Mouse (Mus musculus) intestine, postnatal 0 days (tissue): ENCODE results near the gene Notch3. TPM values are rescaled to one million over a fixed set of nuclear protein-coding genes. Genes with fewer than 3 reads are reported as not detected.
"Not testable (repeated sequence)": the region's sequence is repeated elsewhere in the genome, so short reads cannot be mapped to it uniquely, and the experiment has no call there.

Source experiments
- ATAC-seq: fragments of 200-750 bp; cut with Nextera tagmentation; 2 replicates; pipeline ENCODE4 v1.8.0; 2017; ENCODE audit warnings: mild to moderate bottlenecking, moderate TSS enrichment, moderate library complexity
- H3K27ac ChIP-seq: fragments of 300-500 bp; sonication (generic); 2 replicates; pipeline ENCODE4 v1.5.1; 2014; ENCODE audit warnings: mild to moderate bottlenecking, low read depth, low read length, moderate library complexity
- H3K27me3 ChIP-seq: fragments of 300-500 bp; sonication (generic); replicated peaks from 2 replicates; pipeline ENCODE4 v1.6.1; 2014; ENCODE audit warnings: low read length, mixed read lengths; ENCODE audit not compliant: control insufficient read depth, insufficient read depth
- H3K36me3 ChIP-seq: fragments of 300-500 bp; sonication (generic); 2 replicates; pipeline ENCODE4 v1.6.1; 2014; ENCODE audit warnings: mild to moderate bottlenecking, moderate library complexity; ENCODE audit not compliant: control insufficient read depth, insufficient read depth
- H3K4me1 ChIP-seq: fragments of 300-500 bp; sonication (generic); replicated peaks from 2 replicates; pipeline ENCODE4 v1.6.1; 2014; ENCODE audit warnings: antibody characterized with exemption, low read length, mixed read lengths; ENCODE audit not compliant: control insufficient read depth, insufficient read depth
- H3K4me2 ChIP-seq: fragments of 300-500 bp; sonication (generic); replicated peaks from 2 replicates; pipeline ENCODE4 v1.6.1; 2014; ENCODE audit warnings: low read depth, mild to moderate bottlenecking, moderate library complexity
- H3K4me3 ChIP-seq: fragments of 300-500 bp; sonication (generic); 2 replicates; pipeline ENCODE4 v1.5.1; 2014; ENCODE audit warnings: low read depth, low read length
- H3K9ac ChIP-seq: fragments of 300-500 bp; sonication (generic); 2 replicates; pipeline ENCODE4 v1.6.1; 2014; ENCODE audit warnings: mild to moderate bottlenecking, low read depth, low read length
- H3K9me3 ChIP-seq: fragments of 300-500 bp; sonication (generic); 2 replicates; pipeline ENCODE4 v1.6.1; 2016; ENCODE audit warnings: mixed run types; ENCODE audit not compliant: control insufficient read depth
- CTCF ChIP-seq: sonication (generic); IDR thresholded peaks from 2 replicates; pipeline ENCODE4 v1.5.1; 2016; ENCODE audit warnings: low read depth, mild to moderate bottlenecking, control low read depth, antibody characterized with exemption, moderate library complexity
- WGBS: fragments of 180-500 bp; shearing (Covaris S2); extraction: QIAGEN DNeasy Blood & Tissue Kit; methylation state at CpG from one replicate; pipeline ENCODE4 v1.1.7; 2014; 5-methylcytosine and 5-hydroxymethylcytosine counted together
- polyA plus RNA-seq: library from polyadenylated mRNA; unstranded; fragments of >200 nt; fragmentation: Nextera tagmentation; extraction: Ambion mirVana; gene quantifications from 2 replicates; pipeline ENCODE4 v1.2.1, GENCODE M21; 2015

Gene Notch3
- polyA plus RNA-seq, result 2.0 and 2.3 TPM in 2 replicates

DNA sequence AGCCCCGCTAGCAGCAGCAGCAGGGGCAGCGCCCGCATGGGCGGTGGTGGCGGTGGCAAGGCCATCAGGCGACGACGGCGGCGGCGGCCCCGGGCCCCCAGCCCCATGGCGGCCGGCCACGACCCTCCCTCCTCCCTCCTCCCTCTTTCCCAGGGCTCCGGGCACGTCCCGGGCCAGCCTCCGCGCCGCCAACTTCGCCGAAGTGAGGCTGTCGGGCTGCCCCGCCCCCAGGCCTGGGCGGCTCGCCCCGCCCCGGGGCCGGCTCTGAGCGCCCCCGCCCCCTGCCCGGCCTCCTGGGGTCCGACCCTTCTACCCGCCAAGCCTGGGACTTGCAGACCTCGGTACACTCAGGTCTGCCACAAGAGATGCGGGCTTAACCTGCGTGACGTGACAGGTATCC lies at the start of gene Notch3:
Gene Notch3 (minus strand): TSS at position 166 of the 400 bp plus-strand sequence.
- H3K9ac ChIP-seq, result peak within 1 kb of the TSS; percentile 45
- H3K4me2 ChIP-seq, result peak within 1 kb of the TSS; percentile 98
- 0 out of 2 replicates have a peak within 1 kb of the TSS, but pooled peaks have one; percentile 15 for H3K27ac ChIP-seq
- peak within 1 kb of the TSS; percentile 54 for H3K4me3 ChIP-seq
- H3K27me3 ChIP-seq, result no peaks in the 10 kb centered on the region
- peaks cover 11% of the 10 kb centered on the region; the same call in 1 of the 2 replicates for H3K4me1 ChIP-seq
- TF ChIP-seq CTCF, result no peak
- H3K36me3 ChIP-seq, result no peaks in the 10 kb centered on the region
- ATAC-seq, result no peak
- H3K9me3 ChIP-seq, result no peaks in the 10 kb centered on the region
- WGBS, result 2% methylated on average over 24 of the region's 39 CpGs

GRCm38 (mm10) chr17:32215587-32215986 lies 48.9 kb upstream of the Notch3 start:
- H3K36me3 ChIP-seq, result peaks cover 80% of the 10 kb centered on the region
- not testable (repeated sequence) for H3K4me3 ChIP-seq, H3K9ac ChIP-seq, H3K9me3 ChIP-seq, ATAC-seq, H3K27ac ChIP-seq, H3K27me3 ChIP-seq, H3K4me1 ChIP-seq, H3K4me2 ChIP-seq
- WGBS, result 69% methylated on average over 4 of the region's 4 CpGs
- peak; percentile 63 for TF ChIP-seq CTCF

- not testable (repeated sequence) for ATAC-seq
Measured at GRCm38 (mm10) chr17:32211554-32211953, 44.9 kb upstream of the Notch3 start.

GRCm38 (mm10) chr17:32209752-32210151 lies 43.1 kb upstream of the Notch3 start:
- TF ChIP-seq CTCF, result peak; percentile 94
- H3K27ac ChIP-seq, result no peak overlapping the region
- H3K27me3 ChIP-seq, result no peaks in the 10 kb centered on the region
- no peak overlapping the region for H3K4me2 ChIP-seq
- H3K4me1 ChIP-seq, result no peaks in the 10 kb centered on the region
- WGBS, result 39% methylated on average over 3 of the region's 3 CpGs
- no peaks in the 10 kb centered on the region for H3K9me3 ChIP-seq
- H3K36me3 ChIP-seq, result peaks cover 95% of the 10 kb centered on the region
- no peak overlapping the region for H3K4me3 ChIP-seq
- no peak overlapping the region for H3K9ac ChIP-seq
- no peak for ATAC-seq

More at GRCm38 (mm10) chr17:32211554-32211953, 44.9 kb upstream of the Notch3 start:
- H3K36me3 ChIP-seq, result peaks cover 92% of the 10 kb centered on the region
- H3K27ac ChIP-seq, H3K4me2 ChIP-seq, H3K4me3 ChIP-seq, H3K9ac ChIP-seq, H3K4me1 ChIP-seq, H3K27me3 ChIP-seq, H3K9me3 ChIP-seq: not testable (repeated sequence)
- WGBS, result 89% methylated on average over 6 of the region's 6 CpGs

DNA sequence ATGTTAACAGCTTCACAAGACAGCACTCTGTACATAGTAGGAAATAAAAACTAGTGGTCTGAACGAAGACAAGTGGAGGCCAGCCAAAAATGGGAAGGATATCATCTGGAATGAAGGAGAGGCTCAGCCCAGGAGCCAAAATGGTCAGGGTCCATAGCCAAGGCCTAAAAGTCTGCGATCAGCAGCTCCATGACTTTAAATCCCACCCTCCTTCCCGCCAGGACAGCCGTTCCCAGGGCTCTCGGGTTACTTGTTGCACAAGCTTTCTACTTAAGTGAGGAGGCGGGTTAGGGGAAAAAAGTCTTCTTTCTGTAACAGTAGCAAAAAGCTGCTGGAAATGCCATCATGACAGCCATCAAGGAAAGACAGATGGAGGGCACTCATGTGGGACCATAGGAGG lies 42.5 kb upstream of the Notch3 start:
- Histone ChIP-seq H3K9ac (no peak overlapping the region), H3K36me3 (peaks cover 97% of the 10 kb centered on the region), H3K27me3 (no peaks in the 10 kb centered on the region), H3K4me3 (no peak overlapping the region), H3K4me2 (no peak overlapping the region), H3K9me3 (no peaks in the 10 kb centered on the region), H3K27ac (no peak overlapping the region; the same call in 1 of the 2 replicates), H3K4me1 (no peaks in the 10 kb centered on the region)
- no peak for TF ChIP-seq CTCF
- ATAC-seq, result no peak
- 62% methylated on average over 6 of the region's 6 CpGs for WGBS

DNA sequence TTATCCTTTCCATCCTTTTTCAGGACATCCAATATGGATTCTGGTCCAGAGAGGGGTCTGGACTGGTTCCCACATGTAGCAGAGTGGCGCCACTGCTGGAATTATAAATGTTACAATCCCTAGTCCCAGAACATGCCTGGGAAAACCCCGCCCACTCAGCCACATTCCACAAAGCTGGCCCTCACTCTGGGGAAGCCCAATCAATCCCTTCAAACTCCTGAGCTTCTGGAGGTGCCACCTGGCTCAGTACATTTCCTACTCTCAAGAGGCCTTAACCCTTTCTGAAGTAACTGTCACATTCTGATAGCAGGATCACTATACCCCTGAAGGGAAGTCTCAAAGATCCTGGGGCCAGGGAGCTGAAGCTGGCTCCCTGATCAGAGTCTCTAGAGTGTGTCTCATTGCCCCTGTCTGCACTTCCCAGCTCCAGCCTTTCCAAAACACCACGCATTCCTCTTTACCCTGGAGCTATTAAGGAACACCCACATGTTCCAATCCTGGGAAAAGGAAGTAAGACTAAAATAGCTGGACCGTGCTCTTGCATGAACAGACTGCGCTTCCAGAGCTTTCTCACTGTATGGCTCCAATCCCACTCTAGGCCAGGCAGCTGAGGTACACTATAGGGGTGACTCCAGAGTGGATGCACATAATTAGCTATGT lies 41.1 kb upstream of the Notch3 start:
- H3K9ac ChIP-seq, result no peak overlapping the region
- no peaks in the 10 kb centered on the region for H3K4me1 ChIP-seq
- ATAC-seq, result no peak
- peaks cover 92% of the 10 kb centered on the region for H3K36me3 ChIP-seq
- H3K4me2 ChIP-seq, result no peak overlapping the region
- H3K4me3 ChIP-seq, result no peak overlapping the region
- WGBS, result 66% methylated on average over 5 of the region's 5 CpGs
- no peak for TF ChIP-seq CTCF
- no peaks in the 10 kb centered on the region for H3K27me3 ChIP-seq
- no peaks in the 10 kb centered on the region for H3K9me3 ChIP-seq
- H3K27ac ChIP-seq, result no peak overlapping the region; the same call in 1 of the 2 replicates
